In genomic region chr8:111989911-111990310, GRCm38 (mm10) we compare ENCODE assay signal across 8 mouse cellular contexts. TPM values are rescaled to one million over a fixed set of nuclear protein-coding genes. Genes with fewer than 3 reads are reported as not detected.
DNase-seq lines count a peak whose midpoint lies in the region; ATAC-seq and TF ChIP-seq lines count a peak whose summit lies in the region.
"Had no signal": no experiment of that assay in that cellular context is flagged by ENCODE, and none has a peak within 500 bp of the region (broad histone marks: within the 10 kb centered on the region; RNA-seq: fewer than 3 reads in every experiment).

No protein-coding gene starts in this region.

- peaks cover 28% of the 10 kb centered on the region for H3K4me1 ChIP-seq in G1E (ENCODE audit: insufficient read depth, low read depth, low read length)

- no peaks in the 10 kb centered on the region for H3K9me3 ChIP-seq in G1E (replicated peaks)
- H3K9me3 ChIP-seq: midbrain, embryonic 12.5 days had no signal

- no peaks in the 10 kb centered on the region for H3K27me3 ChIP-seq in G1E (ENCODE audit: insufficient read depth, low read length)
- H3K27me3 ChIP-seq: midbrain, embryonic 12.5 days had no signal

- peak; percentile 74 for DNase-seq in G1E (ENCODE audit: low spot score)
- peak; percentile 36 for DNase-seq in adrenal gland, adult 8-10 months
- peak; percentile 89 for DNase-seq in embryo, embryonic 10.5 days (ENCODE audit: low spot score)
- DNase-seq in heart, postnatal 10 days: peak; percentile 77 to 88
- peak; percentile 71 to 79 for DNase-seq in layer of hippocampus, postnatal 14 days (ENCODE audit: low spot score in 2 of 2)
- peak; percentile 35 to 79 for DNase-seq in spleen, adult 18-20 months

- peak; percentile 52; the same call in 1 of the 2 replicates for ATAC-seq in G1E (ENCODE audit: extremely low read depth, insufficient number of reproducible peaks, low FRiP score, poor library complexity, severe bottlenecking)
- ATAC-seq in megakaryocyte, adult 5-6 weeks (ENCODE audit: poor library complexity, severe bottlenecking): peak; percentile 77

- peak; percentile 88 for TF ChIP-seq CTCF in G1E (IDR thresholded peaks at IDR 0.05; ENCODE audit: low read depth, low read length)

- no peak overlapping the region for H3K4me3 ChIP-seq in G1E (ENCODE audit: low read depth, low read length)
- H3K4me3 ChIP-seq: midbrain, embryonic 12.5 days had no signal

- H3K36me3 ChIP-seq in G1E (replicated peaks): peaks cover 73% of the 10 kb centered on the region

- intact Hi-C loops in heart, postnatal 10 days (cut with DNase I): loop anchor here (1.0 to 5.0 kb wide), 4 partner anchors 48 to 313 kb away; partner anchors contain the start of genes Gabarapl2 and Tmem231

RNA-seq across cellular contexts. Expression of gene Adat1, which starts 2.2 kb away (rescaled TPM):
- total RNA-seq in G1E (2014; fragmentation: Nextera tagmentation): 19.2 and 20.1 TPM in 2 replicates
- total RNA-seq in G1E (2017): 7.6 and 8.2 TPM in 2 replicates
- polyA plus RNA-seq in G1E (2012): 1.5 and 3.3 TPM in 2 replicates
- total RNA-seq in adrenal gland, adult 8-10 months (2022): 1 to 10 TPM; 4.4 to 6.1 (median 5.6) TPM
- 1 to 10 TPM; 1.7 to 2.1 TPM for total RNA-seq in heart, postnatal 10 days (2021)
- total RNA-seq in layer of hippocampus, postnatal 14 days (2021): 1 to 10 TPM; 4.3 to 5.2 TPM
- total RNA-seq in megakaryocyte, adult 5-6 weeks (2015): 0.83 and 1.1 TPM in 2 replicates
- total RNA-seq in megakaryocyte, adult 5-6 weeks (2017): 1.5 and 1.7 TPM in 2 replicates

RNA-seq across cellular contexts. Expression of gene Kars, which starts 21.2 kb away (rescaled TPM):
- total RNA-seq in G1E (2014; fragmentation: Nextera tagmentation) (184 TPM in 2 replicates), G1E (2017) (177 TPM in 2 replicates)
- polyA plus RNA-seq in G1E (2012): 87.8 and 113 TPM in 2 replicates
- total RNA-seq in adrenal gland, adult 8-10 months (2022): 100 to 1,000 TPM; 101 to 113 (median 106) TPM
- total RNA-seq in heart, postnatal 10 days (2021): 10 to 100 TPM; 91.1 to 95.3 TPM
- 10 to 100 TPM; 79.8 to 83.9 TPM for total RNA-seq in layer of hippocampus, postnatal 14 days (2021)
- total RNA-seq in megakaryocyte, adult 5-6 weeks (2015): 42.1 and 50.9 TPM in 2 replicates
- total RNA-seq in megakaryocyte, adult 5-6 weeks (2017): 73.4 and 79.0 TPM in 2 replicates

RNA-seq across cellular contexts. Expression of gene Terf2ip, which starts 21.3 kb away (rescaled TPM):
- 18.4 and 26.1 TPM in 2 replicates for total RNA-seq in G1E (2014; fragmentation: Nextera tagmentation)
- 18.1 and 20.6 TPM in 2 replicates for total RNA-seq in G1E (2017)
- polyA plus RNA-seq in G1E (2012): 8.7 and 10.8 TPM in 2 replicates
- total RNA-seq in adrenal gland, adult 8-10 months (2022): 10 to 100 TPM; 23.5 to 26.6 (median 24.4) TPM
- 10 to 100 TPM; 12.8 to 13.6 TPM for total RNA-seq in heart, postnatal 10 days (2021)
- total RNA-seq in layer of hippocampus, postnatal 14 days (2021): 10 to 100 TPM; 35.9 to 37.2 TPM
- total RNA-seq in megakaryocyte, adult 5-6 weeks (2015): 9.4 and 11.9 TPM in 2 replicates
- total RNA-seq in megakaryocyte, adult 5-6 weeks (2017): 11.4 and 13.3 TPM in 2 replicates

RNA-seq across cellular contexts. Expression of gene Gm6793, which starts 24.9 kb away (rescaled TPM):
- total RNA-seq in G1E (2014; fragmentation: Nextera tagmentation) (not detected in 2 replicates), G1E (2017) (0.06 and 0.11 TPM in 2 replicates)
- polyA plus RNA-seq in G1E (2012): 0.24 TPM in 1 of 2 replicates, not detected in the other
- total RNA-seq in adrenal gland, adult 8-10 months (2022): under 1 TPM in 2 of 4 experiments, not detected in 2; 0.25 to 0.46 TPM
- under 1 TPM in 1 of 2 experiments, not detected in 1; 0.17 TPM for total RNA-seq in heart, postnatal 10 days (2021)
- total RNA-seq in layer of hippocampus, postnatal 14 days (2021): under 1 TPM in 1 of 2 experiments, not detected in 1; 0.30 TPM
- total RNA-seq in megakaryocyte, adult 5-6 weeks (2015): 0.41 and 1.9 TPM in 2 replicates
- total RNA-seq in megakaryocyte, adult 5-6 weeks (2017): 0.07 and 0.20 TPM in 2 replicates

RNA-seq across cellular contexts. Expression of gene Gabarapl2, which starts 49.4 kb away (rescaled TPM):
- 36.6 and 43.8 TPM in 2 replicates for total RNA-seq in G1E (2014; fragmentation: Nextera tagmentation)
- 50.4 and 53.7 TPM in 2 replicates for total RNA-seq in G1E (2017)
- 2.1 and 3.7 TPM in 2 replicates for polyA plus RNA-seq in G1E (2012)
- total RNA-seq in adrenal gland, adult 8-10 months (2022): 100 to 1,000 TPM; 168 to 223 (median 188) TPM
- total RNA-seq in heart, postnatal 10 days (2021): 100 to 1,000 TPM; 121 to 124 TPM
- 100 to 1,000 TPM; 219 to 221 TPM for total RNA-seq in layer of hippocampus, postnatal 14 days (2021)
- total RNA-seq in megakaryocyte, adult 5-6 weeks (2015): 69.8 and 82.1 TPM in 2 replicates
- 46.0 and 55.7 TPM in 2 replicates for total RNA-seq in megakaryocyte, adult 5-6 weeks (2017)

Comparison
In these comparisons a context has a peak if more than half of its experiments do, and no peak if none do; other contexts are left out.
1. DNase-seq: peak in every context shown above with its lines; median percentile 89 in embryo, embryonic 10.5 days; 82 in heart, postnatal 10 days; 75 in layer of hippocampus, postnatal 14 days; 74 in G1E; 57 in spleen, adult 18-20 months; 36 in adrenal gland, adult 8-10 months.